In the genomic region with DNA sequence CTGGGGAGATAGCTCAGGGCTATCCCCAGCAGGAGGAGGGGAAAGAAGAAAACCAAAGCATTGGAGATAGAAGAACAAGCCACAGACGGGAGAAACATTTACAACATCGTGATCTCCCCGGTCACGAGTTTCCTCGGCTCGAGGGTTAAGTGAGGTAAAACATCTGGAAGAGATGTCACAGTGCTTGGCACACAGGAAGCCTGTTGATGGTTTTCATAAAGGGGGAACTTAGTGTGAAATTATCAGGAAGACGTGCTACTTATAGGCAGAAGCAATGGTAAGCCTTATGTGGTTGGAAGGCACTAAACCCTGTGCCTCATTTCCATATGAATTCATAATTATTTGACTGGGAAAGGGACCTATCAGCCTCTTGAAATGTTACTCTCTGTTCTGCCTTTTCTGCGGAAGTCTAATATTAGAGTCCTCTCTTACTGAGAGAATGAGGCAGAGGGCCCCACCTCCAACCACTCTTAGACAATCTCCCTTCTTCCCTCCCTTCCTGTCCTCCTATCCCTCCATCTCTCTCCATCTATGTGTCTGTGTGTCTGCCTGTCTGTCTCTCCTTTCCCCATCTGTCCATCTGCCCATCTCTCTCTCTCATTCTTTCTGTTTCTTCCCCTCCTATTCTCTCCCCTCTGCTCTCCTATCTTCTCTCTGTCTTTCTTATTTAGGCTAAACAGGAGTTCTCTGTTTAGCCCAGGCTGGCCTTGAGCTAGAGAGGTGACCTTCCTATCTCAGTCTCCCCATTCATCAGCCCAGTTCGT, we compare ENCODE assay signal across 20 mouse cellular contexts. TPM values are rescaled to one million over a fixed set of nuclear protein-coding genes. Genes with fewer than 3 reads are reported as not detected.
DNase-seq lines count a peak whose midpoint lies in the region; ATAC-seq and TF ChIP-seq lines count a peak whose summit lies in the region.
"Had no signal": no experiment of that assay in that cellular context is flagged by ENCODE, and none has a peak within 500 bp of the region (broad histone marks: within the 10 kb centered on the region; RNA-seq: fewer than 3 reads in every experiment).

No protein-coding gene starts in this region.

- H3K27ac ChIP-seq in gastrocnemius, adult 2 months: peak overlapping the region; percentile 74
- no peak overlapping the region for H3K27ac ChIP-seq in lung, embryonic 14.5 days (ENCODE audit: low read depth)
- H3K27ac ChIP-seq: hindbrain, embryonic 13.5 days; limb, embryonic 15.5 days; lung, embryonic 15.5 days; neural tube, embryonic 12.5 days; stomach, embryonic 15.5 days had no signal

- no peak for ATAC-seq in lung, embryonic 14.5 days (ENCODE audit: insufficient read depth)
- peak; percentile 89 for ATAC-seq in common myeloid progenitor, adult 5-6 weeks (replicated peaks; ENCODE audit: low read depth, poor library complexity, severe bottlenecking)
- peak; percentile 92 for ATAC-seq in megakaryocyte progenitor cell, adult 5-6 weeks (replicated peaks; ENCODE audit: poor library complexity)
- ATAC-seq: intestine, embryonic 16.5 days had no signal

- no peaks in the 10 kb centered on the region for H3K27me3 ChIP-seq in lung, embryonic 14.5 days (ENCODE audit: insufficient read depth, low read length)
- H3K27me3 ChIP-seq: limb, embryonic 15.5 days; lung, embryonic 15.5 days; neural tube, embryonic 12.5 days; stomach, embryonic 15.5 days had no signal

- H3K9ac ChIP-seq in lung, embryonic 14.5 days: no peak overlapping the region
- H3K9ac ChIP-seq: hindbrain, embryonic 13.5 days; limb, embryonic 15.5 days; lung, embryonic 15.5 days; neural tube, embryonic 12.5 days; stomach, embryonic 15.5 days had no signal

- DNase-seq in gastrocnemius, adult 2 months: no peak
- no peak for DNase-seq in gastrocnemius, adult 8-10 months (ENCODE audit: low spot score in 2 of 2)
- peak; percentile 66 for DNase-seq in lung, embryonic 14.5 days
- DNase-seq in lung, postnatal 4 days: no peak
- no peak for DNase-seq in left cerebral cortex, adult 18-20 months (ENCODE audit: low spot score in 2 of 2)
- no peak for DNase-seq in ovary, adult 18-20 months (ENCODE audit: low spot score)
- DNase-seq: adrenal gland, postnatal 25 days; cerebellum, postnatal 14 days; kidney, postnatal 25 days; layer of hippocampus, adult 9-11 months had no signal

- intact Hi-C loops in gastrocnemius, adult 2 months (cut with DNase I): no loop called here

- H3K4me3 ChIP-seq in gastrocnemius, adult 2 months: no peak overlapping the region
- no peak overlapping the region for H3K4me3 ChIP-seq in lung, embryonic 14.5 days (ENCODE audit: low read depth, low read length)
- H3K4me3 ChIP-seq: hindbrain, embryonic 13.5 days; limb, embryonic 15.5 days; lung, embryonic 15.5 days; neural tube, embryonic 12.5 days; stomach, embryonic 15.5 days had no signal

- no peak overlapping the region for H3K4me2 ChIP-seq in lung, embryonic 14.5 days
- H3K4me2 ChIP-seq: hindbrain, embryonic 13.5 days; limb, embryonic 15.5 days; lung, embryonic 15.5 days; neural tube, embryonic 12.5 days; stomach, embryonic 15.5 days had no signal

- TF ChIP-seq CTCF in gastrocnemius, adult 2 months (IDR thresholded peaks at IDR 0.05): no peak
- no peak for TF ChIP-seq CTCF in lung, embryonic 14.5 days (IDR thresholded peaks at IDR 0.05; ENCODE audit: low read depth)

- WGBS in lung, embryonic 14.5 days: 38% methylated on average over 9 of the region's 9 CpGs

- H3K9me3 ChIP-seq in lung, embryonic 14.5 days (ENCODE audit: low read depth, low read length): no peaks in the 10 kb centered on the region
- H3K9me3 ChIP-seq: hindbrain, embryonic 13.5 days; limb, embryonic 15.5 days; lung, embryonic 15.5 days; neural tube, embryonic 12.5 days; stomach, embryonic 15.5 days had no signal

- H3K36me3 ChIP-seq in lung, embryonic 14.5 days (ENCODE audit: insufficient read depth): no peaks in the 10 kb centered on the region
- H3K36me3 ChIP-seq: hindbrain, embryonic 13.5 days; limb, embryonic 15.5 days; lung, embryonic 15.5 days; neural tube, embryonic 12.5 days; stomach, embryonic 15.5 days had no signal

- no peaks in the 10 kb centered on the region for H3K4me1 ChIP-seq in lung, embryonic 14.5 days (ENCODE audit: insufficient read depth)
- H3K4me1 ChIP-seq: hindbrain, embryonic 13.5 days; limb, embryonic 15.5 days; lung, embryonic 15.5 days; neural tube, embryonic 12.5 days; stomach, embryonic 15.5 days had no signal

RNA-seq across cellular contexts. Expression of gene Tbata, which starts 4.2 kb away (rescaled TPM):
- total RNA-seq in gastrocnemius, adult 2 months (2021): not detected
- total RNA-seq in gastrocnemius, adult 8-10 months (2022): not detected
- polyA plus RNA-seq in lung, embryonic 14.5 days (2014; fragmentation: Nextera tagmentation; extraction: Ambion mirVana): 1.4 and 1.6 TPM in 2 replicates
- not detected in 2 replicates for total RNA-seq in common myeloid progenitor, adult 5-6 weeks (2017)
- total RNA-seq in megakaryocyte progenitor cell, adult 5-6 weeks (2015): not detected in 2 replicates
- total RNA-seq in megakaryocyte progenitor cell, adult 5-6 weeks (2017): not detected in 2 replicates
- total RNA-seq in left cerebral cortex, adult 18-20 months (2021): under 1 TPM; 0.30 to 0.88 TPM
- total RNA-seq: adrenal gland, postnatal 25 days; MEL had no signal
- polyA plus RNA-seq: heart, embryonic 14.5 days; hindbrain, embryonic 13.5 days; intestine, embryonic 16.5 days; stomach, embryonic 15.5 days had no signal

RNA-seq across cellular contexts. Expression of gene Sgpl1, which starts 20.0 kb away (rescaled TPM):
- total RNA-seq in gastrocnemius, adult 2 months (2021): 1 to 10 TPM; 6.0 to 6.6 TPM
- 1 to 10 TPM; 3.5 to 6.4 (median 5.5) TPM for total RNA-seq in gastrocnemius, adult 8-10 months (2022)
- polyA plus RNA-seq in lung, embryonic 14.5 days (2014; fragmentation: Nextera tagmentation; extraction: Ambion mirVana): 74.3 and 77.6 TPM in 2 replicates
- 26.1 and 42.9 TPM in 2 replicates for total RNA-seq in common myeloid progenitor, adult 5-6 weeks (2017)
- total RNA-seq in megakaryocyte progenitor cell, adult 5-6 weeks (2015): 29.0 and 31.6 TPM in 2 replicates
- total RNA-seq in megakaryocyte progenitor cell, adult 5-6 weeks (2017): 23.3 and 24.6 TPM in 2 replicates
- 10 to 100 TPM; 22.4 to 25.8 TPM for total RNA-seq in left cerebral cortex, adult 18-20 months (2021)
